26 mouse cellular contexts compared by ENCODE assay signal in genomic region chr16:36718637-36719036, GRCm38 (mm10). TPM values are rescaled to one million over a fixed set of nuclear protein-coding genes. Genes with fewer than 3 reads are reported as not detected.
"Had no signal": no experiment of that assay in that cellular context is flagged by ENCODE, and none has a peak within 500 bp of the region (broad histone marks: within the 10 kb centered on the region; RNA-seq: fewer than 3 reads in every experiment).

No protein-coding gene starts in this region.

- H3K36me3 ChIP-seq: heart, embryonic 12.5 days; heart, embryonic 13.5 days; heart, embryonic 15.5 days; hindbrain, embryonic 10.5 days; hindbrain, embryonic 12.5 days; hindbrain, embryonic 13.5 days; hindbrain, embryonic 15.5 days; intestine, embryonic 15.5 days; kidney, embryonic 15.5 days had no signal

- H3K27me3 ChIP-seq: hindbrain, embryonic 12.5 days; hindbrain, embryonic 15.5 days; intestine, embryonic 15.5 days; kidney, embryonic 15.5 days had no signal

- DNase-seq: heart, postnatal 10 days; heart, postnatal 14 days; heart, postnatal 36 days; heart, postnatal 4 days; kidney, adult 11 months; kidney, adult 18-20 months; kidney, adult 2 months; kidney, adult 8-10 months; kidney, adult 9 months; kidney, postnatal 10 days; kidney, postnatal 14 days; kidney, postnatal 25 days; kidney, postnatal 36 days; kidney, postnatal 4 days; layer of hippocampus, adult 9-11 months; layer of hippocampus, postnatal 36 days had no signal

RNA-seq across cellular contexts. Expression of gene Ildr1, which starts 24.9 kb away (rescaled TPM):
- total RNA-seq: heart, postnatal 10 days; heart, postnatal 25 days; heart, postnatal 36 days; heart, postnatal 4 days had no signal
